Mouse (Mus musculus): ENCODE data around the gene Trap1.
A peak's percentile ranks its signal among the peaks of the same experiment; 100 is the strongest.
"Not testable (repeated sequence)": the region's sequence is repeated elsewhere in the genome, so short reads cannot be mapped to it uniquely, and the experiment has no call there.

Gene Trap1

DNA sequence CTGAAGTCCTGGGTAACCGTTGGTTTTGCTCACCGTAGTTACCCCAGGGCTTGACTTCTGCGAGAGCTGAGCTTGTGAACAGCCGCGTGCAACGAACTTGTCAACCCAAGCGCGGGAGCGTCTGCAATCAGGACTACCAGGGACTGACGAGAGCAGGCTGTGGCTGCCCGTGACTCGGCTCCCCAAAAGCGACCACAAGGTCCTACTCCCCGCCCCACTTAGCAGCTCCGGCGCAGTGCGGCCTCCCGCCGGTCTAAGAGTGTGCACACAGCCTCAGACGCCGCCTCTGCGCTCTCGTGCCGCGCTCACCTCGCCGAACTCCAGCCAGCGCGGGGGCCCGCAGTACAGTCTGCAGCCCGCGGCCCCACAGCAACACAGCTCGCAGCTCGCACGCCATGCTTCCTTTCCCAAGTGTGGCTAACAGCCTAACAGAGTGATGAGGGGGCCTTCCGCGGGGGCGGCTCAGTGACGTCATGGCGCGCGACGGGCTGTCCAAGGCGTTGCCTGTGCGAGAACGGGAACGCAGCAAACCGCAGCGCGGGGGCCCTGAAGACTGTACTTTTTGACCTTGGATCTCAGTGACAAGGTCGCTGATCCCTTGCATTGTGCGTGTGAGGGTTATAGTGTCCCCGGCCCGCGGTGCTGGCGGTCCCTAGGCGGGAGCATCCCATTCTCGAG, at the start of gene Trap1:
Trap1 (minus strand) TSS at position 444 of the 678 bp plus-strand sequence.
- peak; percentile 96 for DNase-seq

DNA sequence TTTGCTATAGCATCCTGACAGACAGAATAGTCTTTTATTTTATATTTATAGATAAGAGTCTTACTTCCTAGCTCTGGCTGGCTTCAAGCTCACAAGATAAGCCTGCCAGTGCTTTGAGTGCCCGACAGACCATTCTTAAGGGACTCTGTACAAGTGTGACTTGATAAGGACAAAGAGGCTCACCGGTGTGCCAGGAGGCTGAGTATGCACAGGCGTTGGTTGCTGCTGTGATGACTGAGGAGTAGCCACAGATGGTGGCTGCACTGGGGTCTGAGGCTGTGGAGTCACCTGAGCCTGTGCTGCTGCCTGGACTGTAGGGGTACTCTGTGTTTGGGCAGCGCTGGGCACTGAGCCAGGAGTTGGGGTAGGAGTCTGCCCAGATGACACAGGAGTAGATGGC, 39.4 kb upstream of the Trap1 start:
- DNase-seq, result peak; percentile 4 to 5

DNA sequence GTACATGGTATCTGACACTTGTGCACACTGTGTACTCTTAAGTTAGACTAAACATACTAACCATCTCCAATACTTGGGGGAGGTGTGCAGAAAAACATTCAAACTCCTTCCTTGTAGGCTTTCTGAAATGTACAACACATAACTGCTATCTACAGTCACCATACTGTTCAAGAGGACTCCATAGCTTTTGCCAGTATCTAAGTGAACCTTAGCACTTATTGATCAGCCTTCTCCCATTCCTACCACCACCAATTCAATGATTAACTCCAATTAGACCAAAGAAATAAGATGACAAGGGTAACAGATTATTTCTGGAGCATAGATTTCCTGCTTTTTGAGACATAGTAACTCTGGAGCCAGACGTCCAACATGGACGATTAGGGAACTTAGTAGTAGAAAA, 22.7 kb upstream of the Trap1 start:
- DNase-seq, result no peak

DNA sequence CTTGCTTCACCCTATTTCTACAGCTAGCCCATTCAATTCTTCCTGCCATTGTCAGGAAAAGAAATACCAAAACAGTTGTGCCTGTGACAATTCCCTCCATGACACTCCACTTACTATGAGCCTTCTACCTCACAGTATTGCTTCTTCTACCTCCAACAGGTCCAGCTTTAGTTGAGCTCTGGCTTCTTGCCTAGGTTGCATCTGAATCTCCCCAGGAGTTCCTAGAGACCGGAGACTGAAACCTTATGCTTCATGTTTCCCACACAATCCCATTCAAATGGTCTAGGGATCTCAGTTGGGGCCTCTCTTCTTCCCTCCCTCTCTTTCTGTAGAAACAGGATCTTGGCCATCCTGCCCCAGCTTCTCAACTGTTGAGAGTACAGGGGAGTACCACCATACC, 19.9 kb upstream of the Trap1 start:
- DNase-seq, result no peak

DNA sequence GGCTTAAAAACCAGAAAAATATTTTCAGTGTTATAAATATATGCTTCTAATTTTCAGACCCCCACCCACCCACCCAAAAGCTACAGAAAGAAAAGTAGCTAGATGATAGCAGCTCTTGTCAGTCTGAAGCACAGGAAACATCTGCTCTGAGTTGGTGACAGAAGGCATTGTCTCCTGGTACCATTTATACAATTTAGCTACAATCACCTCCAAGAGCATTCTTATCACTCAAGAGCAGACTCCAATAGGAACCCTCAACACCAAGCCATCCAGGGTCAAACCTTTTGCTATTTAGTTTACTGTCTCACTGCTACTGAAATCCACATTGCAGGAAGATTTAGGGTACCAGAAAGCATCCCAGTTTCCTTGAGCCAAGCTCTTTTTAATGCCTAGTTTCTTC, 19.3 kb upstream of the Trap1 start:
- DNase-seq, result no peak

DNA sequence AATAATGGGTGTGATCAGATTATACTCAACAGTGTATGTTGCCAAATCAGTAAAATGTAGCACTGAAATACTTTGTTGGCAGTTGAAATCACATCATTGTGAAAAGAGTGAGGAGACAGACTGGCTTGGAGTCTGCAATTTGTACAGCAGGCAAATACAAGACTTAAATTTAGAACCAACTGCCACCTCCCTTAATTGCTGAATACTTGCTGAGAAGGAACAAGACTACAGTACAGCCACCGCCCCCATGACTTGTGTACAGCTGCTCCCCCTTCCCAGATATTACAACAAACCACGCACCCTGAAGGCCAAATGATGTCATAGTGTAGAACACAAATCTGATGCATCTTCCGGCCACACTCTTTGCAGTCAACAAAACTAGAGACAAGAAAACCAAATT, 18.5 kb upstream of the Trap1 start:
- DNase-seq, result no peak

DNA sequence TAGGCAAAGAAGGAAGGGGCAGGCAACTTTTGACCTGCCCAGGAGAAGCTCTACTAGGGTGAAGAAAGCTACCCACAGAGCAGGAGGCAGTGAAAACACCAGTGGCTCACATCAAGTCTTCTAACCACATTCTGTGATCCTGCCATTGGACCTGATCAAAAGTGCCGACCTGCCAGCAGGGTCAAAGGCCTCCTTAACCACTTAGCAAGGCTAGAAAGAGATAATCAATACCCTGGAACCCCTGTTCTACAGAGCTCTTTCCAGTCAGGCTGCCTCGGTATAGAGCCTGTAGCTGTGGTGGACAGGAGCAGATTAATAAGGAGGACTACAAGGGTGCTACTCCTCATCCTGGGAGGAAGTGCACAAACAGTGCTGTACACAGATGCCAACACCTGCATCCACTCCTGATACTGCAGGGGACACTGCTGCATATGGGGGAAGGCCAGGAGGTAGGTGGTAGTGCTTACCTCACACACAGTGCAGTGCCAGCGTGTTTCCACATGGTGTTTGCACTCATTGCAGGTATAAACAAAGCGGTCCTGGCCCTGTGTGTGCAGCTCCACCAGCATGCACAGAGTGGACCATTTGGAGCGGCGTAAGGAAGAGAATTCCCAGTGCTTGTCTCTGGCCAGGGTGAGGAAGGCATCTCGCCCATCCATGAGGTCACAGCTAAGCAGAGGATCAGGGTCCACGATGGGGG, 9.7 kb upstream of the Trap1 start:
- no peak for DNase-seq

DNA sequence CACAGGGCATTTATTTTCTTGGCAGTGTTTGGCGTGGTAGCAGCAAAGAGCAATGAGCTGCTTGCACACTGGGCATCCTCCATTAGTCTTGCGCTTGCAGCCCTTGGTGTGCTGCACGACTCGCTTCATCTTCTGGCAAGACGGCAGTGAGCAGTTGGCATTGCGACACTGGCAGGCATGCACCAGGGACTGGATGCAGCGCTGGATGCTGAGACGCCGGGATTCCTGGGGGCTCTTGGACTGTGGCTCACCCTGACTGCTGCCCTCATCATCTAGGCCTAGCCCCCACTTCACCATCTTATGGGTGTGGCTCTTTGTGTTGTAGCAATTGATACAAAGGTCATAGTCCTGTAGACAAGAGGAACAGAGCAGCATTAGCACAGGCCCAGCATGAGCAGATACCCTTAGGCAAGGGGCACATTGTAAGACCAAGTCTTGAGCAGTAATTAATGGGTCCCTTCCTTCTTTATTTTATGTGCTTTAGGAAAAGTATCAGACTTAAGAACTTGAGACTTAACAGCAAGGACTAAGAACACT, 8.3 kb upstream of the Trap1 start:
- DNase-seq, result no peak

DNA sequence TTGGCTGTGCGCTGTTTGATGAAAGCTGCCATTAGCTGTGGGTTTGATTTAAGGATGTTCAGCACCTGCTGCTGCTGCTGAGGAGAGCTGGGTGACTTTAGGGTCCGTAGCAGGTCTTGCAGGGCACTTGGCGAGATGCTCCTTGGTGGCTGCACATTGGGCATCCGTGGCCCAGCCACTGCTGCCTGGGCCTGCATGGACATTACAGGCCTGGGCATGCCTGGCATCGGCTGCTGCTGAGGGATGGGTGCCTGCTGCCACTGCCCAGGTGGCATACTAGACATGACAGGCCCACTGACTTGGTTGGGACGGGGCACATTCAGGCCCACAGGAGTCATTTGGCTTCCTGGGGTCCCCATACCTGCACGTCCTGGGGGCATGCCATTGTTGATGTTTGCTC, 7.4 kb upstream of the Trap1 start:
- no peak for DNase-seq

DNA sequence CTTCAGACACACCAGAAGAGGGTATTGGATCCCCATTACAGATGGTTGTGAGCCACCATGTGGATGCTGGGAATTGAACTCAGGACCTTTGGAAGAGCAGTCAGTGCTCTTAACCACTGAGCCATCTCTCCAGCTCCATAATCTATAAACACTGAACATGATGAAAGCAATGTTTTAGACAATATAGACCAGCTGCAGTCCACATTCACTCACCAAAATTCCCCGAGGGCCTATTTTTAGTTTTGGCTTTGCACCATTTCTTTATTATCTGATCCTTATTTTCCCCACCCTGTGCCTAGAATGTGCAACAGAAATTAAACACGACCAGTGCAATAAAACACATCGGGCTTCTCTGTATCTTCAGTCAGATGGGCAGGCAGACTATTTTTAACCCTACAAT, 2.8 kb upstream of the Trap1 start:
- not testable (repeated sequence) for DNase-seq

DNA sequence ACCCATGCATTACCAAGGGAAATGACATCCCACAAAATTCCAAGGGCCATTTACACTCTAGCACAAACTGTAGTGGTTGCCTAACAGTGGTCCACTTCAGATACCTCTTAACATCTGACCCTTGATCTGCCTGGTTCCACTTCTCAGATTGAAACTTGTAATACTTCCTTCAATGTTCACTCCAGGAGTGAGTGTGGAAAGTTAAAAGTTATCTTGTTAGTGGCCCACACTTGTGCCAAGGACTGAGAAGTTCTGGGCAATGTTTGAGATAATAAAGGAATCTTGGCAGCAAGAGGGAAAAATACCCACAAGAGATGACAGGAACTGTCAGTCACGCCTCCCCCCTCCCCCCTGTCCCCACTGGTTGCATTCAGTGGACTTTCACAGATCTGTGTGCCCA, 2.0 kb upstream of the Trap1 start:
- DNase-seq, result no peak

DNA sequence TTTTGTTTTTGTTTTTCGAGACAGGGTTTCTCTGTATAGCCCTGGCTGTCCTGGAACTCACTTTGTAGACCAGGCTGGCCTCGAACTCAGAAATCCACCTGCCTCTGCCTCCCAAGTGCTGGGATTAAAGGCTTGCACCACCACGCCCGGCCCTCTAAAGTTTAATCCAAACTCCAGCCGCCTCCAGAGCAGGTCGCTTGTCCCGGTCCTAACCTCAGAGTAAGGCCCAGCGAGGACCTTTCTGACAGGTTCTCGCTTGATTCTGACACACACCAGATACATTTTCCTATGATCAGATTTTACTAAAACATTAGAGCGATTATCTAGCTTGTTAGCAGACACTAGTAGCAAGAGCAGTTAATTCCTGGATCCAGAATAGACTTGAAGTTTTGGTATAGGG, 675 bp upstream of the Trap1 start:
- peak in 1 of 2 experiments; percentile 41 for DNase-seq

DNA sequence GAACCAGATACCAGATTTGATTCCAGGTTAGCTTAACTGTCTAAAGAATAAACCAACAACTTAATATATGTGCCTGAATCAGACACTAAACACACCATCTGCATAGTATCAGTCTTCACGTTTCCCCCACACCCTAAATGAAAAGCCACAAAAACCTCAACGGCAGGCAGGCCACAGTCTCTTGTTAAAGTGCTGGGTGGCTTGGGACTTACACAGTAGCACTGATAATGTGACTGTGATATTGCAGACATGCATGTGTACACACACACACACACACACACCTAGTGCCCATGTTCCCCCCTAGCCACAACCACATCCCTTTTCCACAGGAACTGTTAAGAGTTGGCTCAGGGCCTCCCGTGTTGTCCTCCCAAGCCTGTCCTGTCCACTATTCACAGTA, 2.8 kb downstream of the Trap1 start:
- DNase-seq, result no peak

DNA sequence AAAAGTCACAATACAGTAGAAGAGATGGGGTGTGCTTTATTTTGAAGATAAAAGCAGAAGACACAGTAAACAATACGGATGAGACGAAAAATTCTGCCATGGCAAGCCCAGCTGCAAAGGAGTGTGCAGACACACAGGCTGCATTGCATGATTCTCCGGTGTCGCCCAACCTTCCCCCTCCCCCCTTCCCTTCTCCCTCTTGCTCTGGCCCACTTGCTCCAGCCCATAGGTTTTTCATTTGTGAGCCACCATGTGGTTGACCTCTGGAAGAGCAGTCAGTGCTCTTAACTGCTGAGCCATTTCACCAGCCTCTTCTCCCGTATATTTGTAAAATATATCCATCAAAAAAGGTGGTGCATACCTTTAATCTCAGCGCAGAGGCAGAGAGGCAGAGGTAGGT, 3.3 kb downstream of the Trap1 start:
- peak in 1 of 2 experiments; percentile 25 for DNase-seq

DNA sequence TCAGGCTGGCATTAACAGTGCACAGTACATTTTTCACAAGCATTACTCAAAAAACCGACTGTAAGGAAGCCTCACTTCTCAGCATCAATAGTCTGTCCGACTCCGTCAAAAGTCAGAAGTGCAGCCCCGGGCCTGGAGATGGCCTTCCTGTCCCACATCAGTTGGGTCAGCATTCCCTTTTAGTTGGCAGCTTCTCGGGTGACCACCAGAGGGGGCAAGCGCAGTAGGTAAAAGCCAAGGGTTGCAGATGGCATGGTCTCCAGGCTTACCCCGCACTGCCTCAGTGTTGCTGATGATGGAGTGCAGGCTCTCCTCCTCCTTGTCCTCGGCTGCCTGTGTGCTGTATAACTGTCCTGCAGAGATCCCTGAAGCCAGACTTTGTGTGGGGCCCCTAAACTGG, 9.0 kb downstream of the Trap1 start:
- peak; percentile 78 to 84 for DNase-seq

DNA sequence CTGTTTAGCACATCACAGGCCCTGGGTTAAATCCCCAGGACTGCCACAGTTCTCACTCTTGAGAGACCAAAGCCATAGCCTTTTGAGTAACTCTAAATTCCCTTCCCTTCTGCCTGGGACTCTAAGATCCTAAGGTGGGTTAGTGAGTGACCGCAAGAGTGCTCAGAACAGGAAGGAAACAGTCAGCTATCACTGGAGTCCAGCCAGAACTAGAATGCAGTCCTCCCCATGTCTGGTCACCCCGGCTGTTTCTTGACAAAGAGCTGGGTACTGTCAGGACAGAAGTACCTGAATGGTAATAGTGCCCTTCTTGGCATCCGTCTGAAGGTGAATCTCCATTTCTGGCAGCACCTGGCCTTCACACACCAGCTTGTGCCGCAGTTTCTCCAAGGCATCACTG, 12.7 kb downstream of the Trap1 start:
- no peak for DNase-seq

DNA sequence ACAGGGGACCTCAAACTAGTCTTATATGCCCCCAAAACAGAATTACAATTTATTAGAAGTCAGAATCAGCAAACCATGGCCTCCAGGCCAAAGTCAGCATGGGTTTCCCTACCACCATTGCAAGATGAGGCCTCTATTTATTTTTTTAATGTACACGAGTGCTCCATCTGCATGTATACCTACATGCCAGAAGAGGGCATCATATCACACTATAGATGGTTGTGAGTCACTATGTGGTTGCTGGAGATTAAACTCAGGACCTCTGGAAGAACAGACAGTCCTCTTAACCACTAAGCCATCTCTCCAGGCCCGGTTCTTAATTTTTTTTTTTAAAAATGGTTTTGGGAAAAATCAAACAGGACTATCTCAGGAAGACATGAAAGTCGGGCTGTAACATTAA, 23.8 kb downstream of the Trap1 start:
- no peak for DNase-seq

DNA sequence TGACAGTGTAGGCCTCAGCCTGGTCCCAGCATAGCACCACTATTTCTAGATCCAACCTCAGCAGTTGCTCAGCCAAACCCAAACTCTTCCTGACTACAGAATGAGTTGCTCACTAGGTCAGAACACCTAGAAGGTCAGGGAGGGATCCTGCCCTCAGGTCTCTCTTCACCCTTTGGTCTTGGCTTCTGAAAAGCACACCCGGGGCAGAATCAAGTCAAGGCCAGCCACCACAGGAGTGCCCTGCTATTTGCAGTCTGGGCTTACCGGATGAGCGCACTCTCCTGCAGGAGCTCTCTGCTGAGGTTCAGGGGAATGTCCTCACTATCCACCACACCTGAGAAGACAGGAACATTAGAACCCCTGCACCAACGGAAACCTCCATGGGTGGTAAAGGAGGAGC, 25.0 kb downstream of the Trap1 start:
- DNase-seq, result no peak

DNA sequence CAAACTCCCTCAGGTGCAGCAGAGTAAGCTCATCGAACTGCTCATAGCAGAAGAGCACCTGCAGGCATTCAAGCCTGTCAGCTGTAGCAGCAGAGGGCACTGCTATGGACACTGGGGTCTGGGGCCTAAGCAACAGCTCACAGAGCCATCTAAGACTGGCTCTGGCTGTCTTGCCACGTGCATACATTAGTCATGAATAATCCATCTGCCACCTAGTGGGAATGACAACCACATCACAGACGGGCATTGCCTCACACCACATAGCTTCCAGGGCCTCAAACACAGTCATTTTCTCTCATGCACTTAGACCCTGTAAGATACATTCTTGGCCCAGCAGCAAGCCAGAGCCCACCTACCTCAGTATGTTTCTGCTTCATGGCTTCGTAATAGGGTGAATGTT, 32.1 kb downstream of the Trap1 start:
- no peak for DNase-seq

DNA sequence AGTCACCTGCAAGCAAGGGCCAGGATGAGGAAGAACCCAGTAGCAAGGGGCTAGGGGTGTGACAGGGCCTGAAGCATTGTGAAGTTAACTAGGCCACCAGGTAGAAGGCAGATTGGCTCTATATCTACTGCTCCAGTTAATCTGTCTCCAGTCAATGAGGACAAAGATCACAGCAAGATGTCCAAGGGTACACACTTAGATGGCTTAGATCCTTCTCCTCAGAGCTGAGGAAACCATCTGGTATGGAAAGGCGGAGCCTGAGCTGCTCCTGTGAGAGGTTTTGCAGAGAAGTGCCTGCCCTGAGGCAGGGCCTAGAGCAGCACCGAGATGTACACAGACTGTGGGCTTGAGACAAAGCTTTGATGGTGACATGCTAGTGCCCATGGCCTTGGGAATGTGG, 33.5 kb downstream of the Trap1 start:
- DNase-seq, result no peak

DNA sequence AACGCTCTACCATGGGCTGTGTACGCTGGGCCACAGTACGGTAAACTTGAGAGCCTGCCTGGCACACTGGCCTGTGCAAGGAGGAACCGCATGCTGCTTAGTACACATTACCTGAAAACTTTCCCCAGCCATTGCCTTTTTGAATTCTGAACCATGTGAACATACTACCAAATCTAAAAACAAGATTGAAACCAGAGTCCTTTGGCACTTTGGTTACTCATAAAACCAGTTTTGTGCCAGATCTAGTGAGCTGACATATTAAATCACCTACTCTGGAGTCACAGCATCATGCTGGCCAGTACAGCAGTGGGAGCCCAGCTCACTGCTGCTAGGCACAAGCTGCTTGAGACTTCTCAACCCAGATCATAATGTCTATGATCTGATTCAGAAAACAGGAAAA, 36.0 kb downstream of the Trap1 start:
- no peak for DNase-seq

DNA sequence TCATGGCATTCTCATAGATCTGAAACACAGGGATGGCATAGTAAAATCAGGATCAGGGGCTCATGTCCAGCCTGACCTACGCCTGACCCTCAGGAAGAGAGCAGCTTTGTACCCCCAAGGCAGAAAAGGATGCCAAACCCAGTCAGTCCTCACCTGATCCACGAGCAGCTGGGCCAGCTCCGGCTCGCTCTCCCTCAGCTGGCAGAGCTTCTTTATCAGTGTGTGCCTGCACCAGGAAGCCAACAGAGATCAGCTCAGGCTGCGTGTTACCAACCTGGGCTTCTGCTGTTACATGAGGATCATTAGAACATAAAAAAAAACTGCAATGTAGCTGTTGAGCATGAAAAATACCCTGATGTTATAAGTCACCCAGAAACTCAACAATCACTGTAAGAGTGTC, 37.4 kb downstream of the Trap1 start:
- DNase-seq, result no peak

DNA sequence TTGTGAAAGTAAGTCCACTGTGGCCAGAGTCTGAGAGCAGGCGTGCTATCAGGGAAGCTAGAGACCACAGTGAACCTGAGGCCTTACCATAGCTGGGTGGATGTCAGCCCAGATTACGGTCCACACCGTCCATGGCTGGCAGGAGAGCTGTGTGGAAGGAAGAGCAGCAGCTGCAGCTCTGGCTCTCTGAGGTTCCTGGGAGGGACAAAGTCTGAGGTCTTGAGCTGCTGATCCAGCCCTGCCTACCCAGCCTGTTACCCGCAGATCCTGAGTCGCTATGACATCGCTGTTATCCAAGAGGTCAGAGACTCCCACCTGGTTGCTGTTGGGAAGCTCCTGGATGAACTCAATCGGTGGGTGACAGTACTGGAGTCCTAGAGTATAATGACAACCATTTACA, 39.9 kb downstream of the Trap1 start:
- DNase-seq, result no peak

DNA sequence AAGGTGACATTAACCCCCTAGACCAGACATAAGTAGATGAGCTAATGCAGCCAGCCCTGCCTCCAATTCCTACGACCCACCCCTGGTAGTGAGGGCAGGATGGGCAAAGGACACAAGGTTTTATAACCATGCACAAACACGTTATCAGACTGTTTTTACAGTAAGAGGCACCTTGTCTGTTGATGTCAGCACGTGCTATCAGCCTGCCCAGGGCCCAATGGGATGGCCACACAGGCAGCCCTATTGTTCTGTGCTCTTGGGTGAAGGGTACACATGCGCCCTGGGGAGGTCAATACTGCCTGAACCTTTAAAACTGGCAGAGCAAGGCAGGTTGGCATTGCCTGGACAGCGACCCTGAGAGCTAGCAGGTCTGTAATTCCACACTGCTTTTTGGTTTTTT, 40.8 kb downstream of the Trap1 start, which contains the start of gene Dnase1:
Dnase1 (plus strand) TSS at position 136 of the 400 bp plus-strand sequence.
- DNase-seq, result no peak

DNA sequence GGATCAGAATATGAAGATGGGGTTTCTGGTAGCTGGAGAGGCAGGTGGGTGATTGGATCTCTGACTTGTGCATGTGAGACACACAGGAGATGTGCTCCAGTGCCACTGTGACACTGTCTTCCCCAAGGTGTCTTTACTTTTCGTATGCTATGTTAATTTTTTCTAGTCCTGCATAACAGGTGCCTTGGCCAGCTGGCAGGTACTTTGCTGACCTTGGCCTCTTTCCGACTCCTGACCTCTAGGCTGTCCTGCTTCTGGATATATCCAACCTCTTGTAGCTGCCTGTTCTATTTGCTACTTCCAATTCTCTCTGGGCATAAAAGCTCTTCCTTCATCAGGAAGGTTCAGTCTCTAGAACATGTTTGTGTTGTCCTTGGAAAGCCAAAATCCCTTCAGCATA, 42.1 kb downstream of the Trap1 start:
- DNase-seq, result no peak

All from kidney, postnatal 4 days (tissue).